Mouse (Mus musculus): ENCODE results near the gene Gpatch2. TPM values are rescaled to one million over a fixed set of nuclear protein-coding genes. Genes with fewer than 3 reads are reported as not detected.

Gpatch2 gene
- polyA plus RNA-seq, 1 experiment from 2014 or later, result 25.0 TPM

DNA sequence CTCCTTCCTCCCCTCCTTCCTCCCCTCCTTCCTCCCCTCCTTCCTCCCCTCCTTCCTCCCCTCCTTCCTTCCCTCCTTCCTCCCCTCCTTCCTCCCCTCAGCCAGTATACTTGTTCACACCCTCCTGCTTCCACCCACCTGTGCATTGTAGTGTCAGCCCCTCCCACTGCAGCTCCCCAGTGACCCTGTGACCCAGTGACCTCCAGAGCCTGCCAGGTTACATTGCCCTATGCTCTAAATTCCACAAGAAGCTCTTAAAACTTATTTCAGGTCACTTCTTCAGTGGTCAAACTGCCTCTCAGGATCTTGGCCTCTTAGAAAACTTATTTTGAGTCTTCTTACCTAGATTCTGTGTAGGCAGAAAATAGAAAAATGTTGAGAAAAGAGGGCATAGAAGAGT is 99.2 kb downstream of the Gpatch2 start:
- peaks cover 8% of the 10 kb centered on the region; the same call in 1 of the 2 replicates for H3K4me1 ChIP-seq
- H3K27me3 ChIP-seq (replicated peaks; ENCODE audit: low read depth, poor library complexity, severe bottlenecking), result no peaks in the 10 kb centered on the region
- H3K36me3 ChIP-seq (replicated peaks), result peaks cover 7% of the 10 kb centered on the region; the same call in 1 of the 2 replicates
- H3K27ac ChIP-seq (replicated peaks), result no peak overlapping the region
- DNase-seq (ENCODE audit: low spot score), result no peak
- no peaks in the 10 kb centered on the region for H3K9me3 ChIP-seq
- no peak overlapping the region for H3K4me3 ChIP-seq

DNA sequence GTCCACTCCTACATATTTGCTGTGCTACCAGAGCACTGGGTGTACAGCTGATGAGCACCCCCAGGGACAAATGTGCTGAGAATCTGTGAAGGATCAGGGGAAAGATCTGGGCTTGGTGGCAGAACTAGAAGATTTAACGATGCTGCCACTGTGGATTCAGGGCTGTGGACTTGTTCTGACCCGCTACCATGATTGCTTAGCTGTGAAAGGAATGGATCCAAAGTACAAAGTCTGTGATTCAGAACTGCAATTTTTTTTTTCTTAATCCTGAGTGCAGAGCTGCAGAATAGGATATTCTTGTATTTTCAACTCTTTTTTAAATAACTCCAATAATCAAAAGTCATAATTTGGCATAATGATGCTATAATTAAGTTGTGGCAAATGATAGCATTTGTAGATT is 100.5 kb downstream of the Gpatch2 start:
- Histone ChIP-seq H3K27ac (replicated peaks) (no peak overlapping the region), H3K36me3 (replicated peaks) (peaks cover 9% of the 10 kb centered on the region; the same call in 1 of the 2 replicates), H3K27me3 (replicated peaks; ENCODE audit: low read depth, poor library complexity, severe bottlenecking) (no peaks in the 10 kb centered on the region), H3K4me3 (no peak overlapping the region), H3K9me3 (no peaks in the 10 kb centered on the region), H3K4me1 (peaks cover 8% of the 10 kb centered on the region; the same call in 1 of the 2 replicates)
- WGBS, result 86% methylated on average over 2 of the region's 2 CpGs
- DNase-seq (ENCODE audit: low spot score), result no peak

DNA sequence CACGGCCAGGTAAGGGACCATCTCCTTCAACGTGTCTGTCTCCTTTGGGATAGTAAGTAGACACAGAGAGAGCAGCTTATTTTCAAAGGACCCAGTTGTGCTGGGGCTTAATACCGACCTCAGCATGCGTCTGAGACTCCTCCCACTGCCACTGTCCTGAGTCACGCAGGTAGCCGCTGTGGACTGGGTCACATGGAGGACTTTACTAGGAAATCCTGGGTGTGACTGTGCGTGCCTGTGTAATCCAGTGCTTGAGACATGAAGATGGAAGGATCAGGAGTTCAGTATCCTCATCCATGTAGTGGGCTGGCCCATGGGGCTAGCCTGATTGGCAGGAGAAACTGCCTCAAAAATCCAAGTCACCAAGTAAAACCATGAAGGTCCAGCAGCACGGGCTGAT is 101.2 kb downstream of the Gpatch2 start:
- Histone ChIP-seq H3K4me1 (peaks cover 8% of the 10 kb centered on the region; the same call in 1 of the 2 replicates), H3K27ac (replicated peaks) (no peak overlapping the region), H3K36me3 (replicated peaks) (peaks cover 9% of the 10 kb centered on the region; the same call in 1 of the 2 replicates), H3K27me3 (replicated peaks; ENCODE audit: low read depth, poor library complexity, severe bottlenecking) (no peaks in the 10 kb centered on the region), H3K4me3 (no peak overlapping the region), H3K9me3 (no peaks in the 10 kb centered on the region)
- no peak for DNase-seq (ENCODE audit: low spot score)
- 84% methylated on average over 8 of the region's 8 CpGs for WGBS

DNA sequence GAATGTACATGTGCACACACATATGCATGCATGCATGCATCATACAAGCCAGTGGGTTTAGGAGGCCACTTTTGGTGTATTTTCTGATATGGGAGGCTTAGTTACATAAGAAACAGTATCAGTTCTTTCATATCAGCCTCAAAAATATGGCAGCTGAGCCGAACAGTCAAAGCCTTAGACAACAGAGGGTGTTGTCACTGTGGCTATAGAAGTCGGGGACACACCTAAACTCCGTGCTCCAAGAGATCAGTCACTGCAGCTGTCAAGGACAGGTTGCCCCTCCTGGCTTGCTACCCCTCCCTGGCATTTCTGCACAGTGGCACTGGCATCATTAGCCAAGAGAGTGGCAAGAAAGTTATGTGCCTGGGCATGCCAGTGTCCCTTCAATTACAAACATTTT is 106.5 kb downstream of the Gpatch2 start:
- Histone ChIP-seq H3K36me3 (replicated peaks) (peaks cover 16% of the 10 kb centered on the region; the same call in 1 of the 2 replicates), H3K4me3 (no peak overlapping the region), H3K27me3 (replicated peaks; ENCODE audit: low read depth, poor library complexity, severe bottlenecking) (no peaks in the 10 kb centered on the region), H3K27ac (replicated peaks) (no peak overlapping the region), H3K9me3 (no peaks in the 10 kb centered on the region), H3K4me1 (no peaks in the 10 kb centered on the region)
- no peak for DNase-seq (ENCODE audit: low spot score)
- WGBS, result 92% methylated on average over 3 of the region's 3 CpGs

DNA sequence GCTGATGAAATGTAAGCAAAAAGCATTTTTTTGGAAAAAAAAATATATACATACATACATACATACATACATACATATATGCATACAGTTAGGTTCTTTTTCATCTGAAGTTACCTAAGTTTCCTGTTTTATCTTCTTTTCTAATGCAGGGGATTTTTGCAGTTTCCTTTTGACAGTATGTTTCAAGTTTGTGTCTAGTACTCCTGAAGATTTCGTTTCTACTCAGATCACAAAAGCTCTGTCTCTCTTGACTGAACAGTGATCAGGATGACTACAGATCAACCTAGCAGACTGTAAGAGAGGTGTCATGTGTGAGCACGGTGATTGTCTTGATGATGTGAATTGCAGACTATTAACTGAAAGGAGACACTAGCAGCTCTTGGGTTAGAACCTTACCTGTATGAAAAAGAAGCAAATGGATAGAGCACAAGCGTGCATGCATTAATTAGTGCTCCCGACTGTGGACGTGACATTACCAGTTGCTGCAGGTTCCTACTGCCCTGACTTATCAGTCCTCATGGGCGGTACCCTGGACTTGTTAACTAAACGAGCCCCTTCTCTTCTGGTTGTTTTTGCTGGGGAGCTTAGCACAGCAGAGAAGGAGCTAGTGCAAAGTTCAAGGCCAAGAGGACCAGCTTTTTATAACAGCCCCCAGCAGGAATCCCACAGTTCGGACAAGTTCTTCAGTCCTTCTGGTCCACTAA is 107.3 kb downstream of the Gpatch2 start:
- 85% methylated on average over 8 of the region's 8 CpGs for WGBS
- H3K27ac ChIP-seq (replicated peaks), result no peak overlapping the region
- H3K27me3 ChIP-seq (replicated peaks; ENCODE audit: low read depth, poor library complexity, severe bottlenecking), result no peaks in the 10 kb centered on the region
- H3K4me3 ChIP-seq, result no peak overlapping the region
- H3K9me3 ChIP-seq, result no peaks in the 10 kb centered on the region
- peaks cover 20% of the 10 kb centered on the region; the same call in 1 of the 2 replicates for H3K36me3 ChIP-seq (replicated peaks)
- no peak for DNase-seq (ENCODE audit: low spot score)
- H3K4me1 ChIP-seq, result no peaks in the 10 kb centered on the region

DNA sequence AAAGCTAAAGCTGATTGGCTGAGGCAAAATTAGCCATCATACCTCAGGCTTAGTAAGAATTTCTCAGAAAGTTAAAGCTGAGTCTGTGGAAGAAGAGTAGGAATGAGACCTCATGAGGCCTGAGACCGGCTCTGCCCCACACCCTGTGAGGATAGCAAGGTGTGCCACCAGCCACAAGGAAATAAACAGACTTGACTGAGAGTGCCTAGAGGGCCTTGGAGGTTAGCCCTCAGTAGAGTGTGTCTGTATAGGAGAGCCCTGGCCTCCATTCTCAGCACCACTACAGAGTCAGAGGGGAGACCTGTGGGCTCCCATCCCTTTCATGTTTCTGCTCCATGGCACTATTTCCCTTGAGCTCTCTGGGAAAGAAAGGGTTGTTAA is 107.9 kb downstream of the Gpatch2 start:
- Histone ChIP-seq H3K36me3 (replicated peaks) (peaks cover 20% of the 10 kb centered on the region; the same call in 1 of the 2 replicates), H3K4me3 (no peak overlapping the region), H3K27ac (replicated peaks) (no peak overlapping the region), H3K9me3 (no peaks in the 10 kb centered on the region), H3K4me1 (peaks cover under 1% of the 10 kb centered on the region; the same call in 1 of the 2 replicates), H3K27me3 (replicated peaks; ENCODE audit: low read depth, poor library complexity, severe bottlenecking) (no peaks in the 10 kb centered on the region)
- 90% methylated on average over 1 of the region's 1 CpGs for WGBS
- DNase-seq (ENCODE audit: low spot score), result no peak

DNA sequence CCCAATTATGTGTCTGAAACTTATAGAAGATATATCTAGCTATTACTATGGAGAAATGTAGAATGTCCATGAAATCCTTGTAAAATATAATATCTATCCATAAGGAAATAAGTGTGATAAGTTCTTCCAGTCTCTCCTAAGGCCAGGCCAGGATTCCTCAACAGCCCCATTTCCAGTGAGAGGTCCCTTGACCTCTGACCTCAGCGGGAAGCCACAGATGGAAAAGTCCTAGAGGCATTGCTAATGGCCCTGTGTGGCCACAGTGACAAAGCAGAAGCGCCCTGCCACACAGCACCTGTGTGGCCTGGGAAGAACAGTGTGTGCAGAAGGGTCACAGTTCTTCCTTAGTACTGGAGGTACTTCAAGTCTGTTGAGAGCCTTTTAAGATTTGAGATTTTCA is 127.2 kb downstream of the Gpatch2 start:
- Histone ChIP-seq H3K9me3 (no peaks in the 10 kb centered on the region), H3K4me1 (peaks cover 11% of the 10 kb centered on the region), H3K4me3 (no peak overlapping the region), H3K27me3 (replicated peaks; ENCODE audit: low read depth, poor library complexity, severe bottlenecking) (no peaks in the 10 kb centered on the region), H3K27ac (replicated peaks) (no peak overlapping the region), H3K36me3 (replicated peaks) (peaks cover 13% of the 10 kb centered on the region)
- WGBS, result 34% methylated on average over 2 of the region's 2 CpGs
- DNase-seq (ENCODE audit: low spot score), result peak; percentile 20

DNA sequence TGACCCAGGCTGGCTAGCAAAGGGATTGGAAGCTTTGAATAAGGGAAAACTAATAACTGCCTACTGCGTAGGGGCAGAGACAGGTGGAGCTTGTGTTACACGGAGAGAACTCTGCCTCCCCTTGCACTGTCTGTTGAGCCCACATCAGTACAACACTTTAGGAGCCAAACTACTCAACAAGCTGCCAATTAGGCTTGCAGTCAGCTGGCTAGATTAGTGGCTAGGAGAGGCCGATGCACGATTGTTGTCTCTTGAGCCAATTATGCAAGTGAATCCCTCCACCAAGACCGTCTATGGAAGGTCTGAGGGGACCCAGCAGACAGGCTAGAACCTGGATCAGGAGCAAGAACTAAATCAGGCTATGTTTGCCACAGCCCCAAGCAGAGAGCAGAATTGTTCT is 129.8 kb downstream of the Gpatch2 start:
- 76% methylated on average over 5 of the region's 5 CpGs for WGBS

DNA sequence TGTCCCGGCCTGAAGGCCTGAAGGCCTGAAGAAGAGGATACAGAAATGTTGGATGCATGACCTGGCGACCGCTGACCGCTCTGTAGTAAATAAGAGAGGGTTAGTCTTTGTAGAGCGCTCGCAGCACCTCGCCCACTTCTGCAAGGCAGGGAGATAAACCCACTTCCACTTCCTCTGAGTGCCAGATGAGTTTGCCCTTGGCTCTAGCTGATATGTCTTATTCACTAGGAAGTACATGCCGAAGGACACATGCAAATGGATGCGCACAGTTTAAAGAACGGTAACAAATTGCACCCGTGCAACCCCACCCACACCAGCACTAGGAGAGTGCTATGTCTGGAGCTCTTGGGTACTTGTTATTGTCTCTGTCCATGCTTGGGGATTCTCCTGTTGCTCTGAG is 131.6 kb downstream of the Gpatch2 start:
- H3K36me3 ChIP-seq (replicated peaks), result peaks cover 32% of the 10 kb centered on the region
- no peak overlapping the region for H3K27ac ChIP-seq (replicated peaks)
- DNase-seq (ENCODE audit: low spot score), result no peak
- H3K27me3 ChIP-seq (replicated peaks; ENCODE audit: low read depth, poor library complexity, severe bottlenecking), result no peaks in the 10 kb centered on the region
- 88% methylated on average over 11 of the region's 11 CpGs for WGBS
- peaks cover 11% of the 10 kb centered on the region for H3K4me1 ChIP-seq
- no peak overlapping the region for H3K4me3 ChIP-seq
- H3K9me3 ChIP-seq, result no peaks in the 10 kb centered on the region

More for the DNA sequence above, 129.8 kb downstream of the Gpatch2 start:
- DNase-seq (ENCODE audit: low spot score), result no peak
- H3K9me3 ChIP-seq, result no peaks in the 10 kb centered on the region
- H3K27ac ChIP-seq (replicated peaks), result no peak overlapping the region
- no peaks in the 10 kb centered on the region for H3K27me3 ChIP-seq (replicated peaks; ENCODE audit: low read depth, poor library complexity, severe bottlenecking)
- H3K4me3 ChIP-seq, result no peak overlapping the region
- H3K36me3 ChIP-seq (replicated peaks), result peaks cover 29% of the 10 kb centered on the region
- peaks cover 11% of the 10 kb centered on the region for H3K4me1 ChIP-seq

DNA sequence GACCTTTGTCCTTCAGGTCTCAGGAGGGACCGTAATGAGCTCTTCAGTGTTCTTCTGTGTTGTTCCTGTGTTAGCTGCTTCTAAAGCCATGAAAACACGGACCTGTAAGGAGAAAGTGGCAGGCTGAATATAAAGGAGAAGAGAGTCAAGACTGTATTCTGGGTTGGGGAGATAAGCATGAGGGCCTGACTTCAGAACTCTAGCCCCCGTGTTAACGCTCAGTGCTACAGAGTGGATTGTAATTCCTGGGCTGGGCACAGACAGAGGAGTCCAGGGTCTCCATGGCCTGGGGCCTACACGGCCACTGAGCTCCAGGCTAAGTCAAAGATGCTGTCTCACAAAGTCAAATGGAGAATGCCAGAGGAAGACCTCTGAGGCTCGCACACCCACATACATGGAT is 132.3 kb downstream of the Gpatch2 start:
- Histone ChIP-seq H3K4me3 (no peak overlapping the region), H3K9me3 (no peaks in the 10 kb centered on the region), H3K4me1 (peaks cover 11% of the 10 kb centered on the region), H3K27ac (replicated peaks) (no peak overlapping the region), H3K27me3 (replicated peaks; ENCODE audit: low read depth, poor library complexity, severe bottlenecking) (no peaks in the 10 kb centered on the region), H3K36me3 (replicated peaks) (peaks cover 36% of the 10 kb centered on the region)
- 91% methylated on average over 6 of the region's 6 CpGs for WGBS
- DNase-seq (ENCODE audit: low spot score), result no peak

DNA sequence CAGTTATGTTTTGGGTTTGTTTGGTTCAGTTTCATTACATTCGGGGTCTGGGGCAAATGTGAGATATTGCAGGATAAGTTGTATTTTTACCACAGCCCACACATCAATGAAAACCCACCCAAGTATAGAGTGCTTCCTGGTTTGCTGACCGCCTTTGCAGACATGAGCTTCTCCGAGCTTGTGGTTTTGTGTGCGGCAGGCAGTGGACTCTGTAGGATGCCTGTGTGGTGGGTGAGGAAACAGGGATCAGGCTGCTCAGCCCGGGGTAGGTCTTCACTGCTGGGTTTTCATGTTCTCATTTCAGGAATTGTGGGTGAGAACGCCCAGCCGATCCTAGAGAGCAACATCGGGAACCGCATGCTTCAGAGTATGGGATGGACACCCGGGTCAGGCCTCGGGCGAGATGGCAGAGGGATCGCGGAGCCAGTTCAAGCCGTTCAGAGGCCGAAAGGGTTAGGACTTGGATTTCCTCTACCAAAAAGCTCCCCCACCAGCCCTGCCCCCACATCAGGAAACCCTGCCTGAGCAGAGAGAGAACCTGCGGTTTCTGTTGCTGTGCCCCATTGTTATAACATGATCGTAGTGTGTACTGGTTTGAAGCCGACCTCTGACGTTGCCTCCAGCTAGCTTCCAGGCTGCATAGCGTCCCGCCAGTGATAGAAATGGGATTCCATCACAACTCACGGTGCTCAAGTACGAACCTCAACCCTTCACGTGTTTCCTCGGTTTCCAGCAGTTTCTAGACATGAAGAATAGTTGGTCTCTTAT is 132.9 kb downstream of the Gpatch2 start:
- WGBS, result 94% methylated on average over 26 of the region's 26 CpGs
- Histone ChIP-seq H3K4me1 (peaks cover 11% of the 10 kb centered on the region), H3K27me3 (replicated peaks; ENCODE audit: low read depth, poor library complexity, severe bottlenecking) (no peaks in the 10 kb centered on the region), H3K9me3 (no peaks in the 10 kb centered on the region), H3K36me3 (replicated peaks) (peaks cover 36% of the 10 kb centered on the region), H3K27ac (replicated peaks) (no peak overlapping the region), H3K4me3 (no peak overlapping the region)
- no peak for DNase-seq (ENCODE audit: low spot score)

DNA sequence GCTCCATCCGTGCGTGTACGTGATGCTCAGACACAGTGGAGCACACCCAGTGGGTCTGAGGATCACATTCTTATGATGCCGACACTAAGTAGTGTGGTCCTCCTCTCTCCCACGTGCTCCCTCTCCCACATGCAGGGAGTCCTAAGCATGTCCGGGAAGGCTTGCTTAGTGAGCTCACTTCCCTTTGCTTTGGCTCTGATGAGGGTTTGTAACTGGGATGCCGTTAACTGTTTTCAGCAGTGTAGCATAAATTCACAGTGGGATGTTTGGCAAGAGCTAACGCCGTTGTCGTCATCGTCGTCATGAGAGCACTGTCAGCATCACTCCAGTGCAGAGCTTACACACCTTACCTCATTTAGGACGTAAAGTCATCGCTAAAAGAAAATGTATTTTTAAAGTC is 133.6 kb downstream of the Gpatch2 start:
- no peak for DNase-seq (ENCODE audit: low spot score)

DNA sequence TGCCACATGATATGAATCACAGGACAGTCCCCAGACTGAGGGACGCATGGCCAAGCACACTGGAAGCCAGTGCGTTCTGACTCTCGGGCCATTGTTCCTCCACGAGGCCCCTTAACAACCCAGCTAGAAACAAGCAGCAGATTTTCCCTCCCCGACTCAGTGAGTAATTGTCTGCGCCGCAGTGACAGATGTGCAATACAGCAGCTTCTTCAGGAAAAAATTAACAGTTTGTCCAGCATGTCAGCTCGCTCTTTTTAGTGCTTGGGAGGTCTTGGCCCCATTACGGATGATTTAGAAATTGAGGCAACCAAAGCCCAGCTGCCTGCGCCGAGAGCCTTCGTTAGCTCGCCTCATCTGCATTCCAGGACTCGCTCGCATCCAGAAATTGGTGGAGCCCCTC is 140.9 kb downstream of the Gpatch2 start:
- Histone ChIP-seq H3K4me1 (no peaks in the 10 kb centered on the region), H3K4me3 (no peak overlapping the region), H3K27me3 (replicated peaks; ENCODE audit: low read depth, poor library complexity, severe bottlenecking) (no peaks in the 10 kb centered on the region), H3K36me3 (replicated peaks) (peaks cover 4% of the 10 kb centered on the region; the same call in 1 of the 2 replicates), H3K9me3 (no peaks in the 10 kb centered on the region), H3K27ac (replicated peaks) (no peak overlapping the region)
- WGBS, result 77% methylated on average over 15 of the region's 15 CpGs
- no peak for DNase-seq (ENCODE audit: low spot score)

More for the DNA sequence above, 133.6 kb downstream of the Gpatch2 start:
- Histone ChIP-seq H3K4me3 (no peak overlapping the region), H3K36me3 (replicated peaks) (peaks cover 36% of the 10 kb centered on the region), H3K27ac (replicated peaks) (no peak overlapping the region), H3K4me1 (peaks cover 11% of the 10 kb centered on the region), H3K9me3 (no peaks in the 10 kb centered on the region), H3K27me3 (replicated peaks; ENCODE audit: low read depth, poor library complexity, severe bottlenecking) (no peaks in the 10 kb centered on the region)
- 95% methylated on average over 14 of the region's 14 CpGs for WGBS

All from embryonic facial prominence, embryonic 10.5 days (tissue).